Mouse (Mus musculus) heart, embryonic 16.5 days (tissue): ENCODE measurements at regions not wholly inside any gene's neighbourhood (a gene's known extent, or its start where the extent isn't known, plus 50 kb on each side); places are given as distances from the start of the nearest gene placed in this dataset.

Source experiments
- ATAC-seq: fragments of 200-750 bp; cut with Nextera tagmentation; replicated peaks from 2 replicates; pipeline ENCODE4 v1.8.0; 2017; ENCODE audit warnings: moderate number of reproducible peaks; ENCODE audit not compliant: insufficient read depth, low FRiP score; ENCODE audit errors: extremely low read depth
- H3K27ac ChIP-seq: fragments of 300-500 bp; sonication (generic); 2 replicates; pipeline ENCODE4 v1.5.1; 2014; ENCODE audit warnings: mild to moderate bottlenecking, low read length, control low read depth, moderate library complexity
- H3K27me3 ChIP-seq: fragments of 300-500 bp; sonication (generic); 2 replicates; pipeline ENCODE4 v1.6.1; 2014; ENCODE audit warnings: low read length, mixed read lengths; ENCODE audit not compliant: control insufficient read depth, insufficient read depth
- H3K36me3 ChIP-seq: fragments of 300-500 bp; sonication (generic); 2 replicates; pipeline ENCODE4 v1.6.1; 2014; ENCODE audit not compliant: control insufficient read depth, insufficient read depth
- H3K4me1 ChIP-seq: fragments of 300-500 bp; sonication (generic); 2 replicates; pipeline ENCODE4 v1.6.1; 2014; ENCODE audit warnings: low read length, mixed read lengths; ENCODE audit not compliant: control insufficient read depth, insufficient read depth
- H3K4me2 ChIP-seq: fragments of 300-500 bp; sonication (generic); 2 replicates; pipeline ENCODE4 v1.6.1; 2014; ENCODE audit warnings: low read depth, mild to moderate bottlenecking, control low read depth, low read length
- H3K4me3 ChIP-seq: fragments of 300-500 bp; sonication (generic); 2 replicates; pipeline ENCODE4 v1.5.1; 2014; ENCODE audit warnings: mild to moderate bottlenecking, control low read depth, low read length
- H3K9ac ChIP-seq: fragments of 300-500 bp; sonication (generic); 2 replicates; pipeline ENCODE4 v1.6.1; 2014; ENCODE audit warnings: low read length, control low read depth
- H3K9me3 ChIP-seq: fragments of 300-500 bp; sonication (generic); replicated peaks from 2 replicates; pipeline ENCODE4 v1.6.1; 2016; ENCODE audit warnings: low read length; ENCODE audit not compliant: control insufficient read depth
- WGBS: fragments of 180-500 bp; shearing (Covaris S2); extraction: QIAGEN DNeasy Blood & Tissue Kit; methylation state at CpG from one replicate; pipeline ENCODE4 v1.1.7; 2014; 5-methylcytosine and 5-hydroxymethylcytosine counted together

- Histone ChIP-seq H3K4me1 (no peaks in the 10 kb centered on the region), H3K4me2 (no peak overlapping the region), H3K9me3 (no peaks in the 10 kb centered on the region), H3K4me3 (no peak overlapping the region), H3K27me3 (no peaks in the 10 kb centered on the region), H3K9ac (no peak overlapping the region), H3K27ac (no peak overlapping the region), H3K36me3 (no peaks in the 10 kb centered on the region)
- 84% methylated on average over 4 of the region's 4 CpGs for WGBS
- ATAC-seq: no peak
These were observed 184.4 kb upstream of the Ccn2 start for GRCm38 (mm10) chr10:24410885-24411284.

GRCm38 (mm10) chr10:24422498-24423160, 172.6 kb upstream of the Ccn2 start:
- no peaks in the 10 kb centered on the region for H3K36me3 ChIP-seq
- H3K4me2 ChIP-seq: no peak overlapping the region
- no peak overlapping the region for H3K4me3 ChIP-seq
- no peaks in the 10 kb centered on the region for H3K4me1 ChIP-seq
- WGBS: 42% methylated on average over 4 of the region's 4 CpGs
- no peak overlapping the region for H3K9ac ChIP-seq
- ATAC-seq: no peak
- H3K9me3 ChIP-seq: no peaks in the 10 kb centered on the region
- no peaks in the 10 kb centered on the region for H3K27me3 ChIP-seq
- H3K27ac ChIP-seq: no peak overlapping the region

- Histone ChIP-seq H3K4me1 (no peaks in the 10 kb centered on the region), H3K36me3 (no peaks in the 10 kb centered on the region), H3K27me3 (no peaks in the 10 kb centered on the region), H3K9ac (no peak overlapping the region), H3K4me2 (no peak overlapping the region), H3K27ac (no peak overlapping the region), H3K4me3 (no peak overlapping the region), H3K9me3 (peaks cover 2% of the 10 kb centered on the region; the same call in 1 of the 2 replicates)
- ATAC-seq: no peak
These were observed 161.4 kb upstream of the Ccn2 start for GRCm38 (mm10) chr10:24433737-24434367.

GRCm38 (mm10) chr10:24437177-24437576, 158.1 kb upstream of the Ccn2 start:
- ATAC-seq: no peak
- Histone ChIP-seq H3K36me3 (no peaks in the 10 kb centered on the region), H3K4me1 (no peaks in the 10 kb centered on the region), H3K27me3 (no peaks in the 10 kb centered on the region), H3K9me3 (no peaks in the 10 kb centered on the region), H3K4me2 (no peak overlapping the region), H3K4me3 (no peak overlapping the region), H3K27ac (no peak overlapping the region), H3K9ac (no peak overlapping the region)
- WGBS: 60% methylated on average over 2 of the region's 2 CpGs

GRCm38 (mm10) chr10:24444572-24444971, 150.7 kb upstream of the Ccn2 start:
- Histone ChIP-seq H3K9ac (no peak overlapping the region), H3K9me3 (no peaks in the 10 kb centered on the region), H3K27me3 (no peaks in the 10 kb centered on the region), H3K27ac (peak overlapping the region; percentile 49), H3K4me1 (peaks cover 38% of the 10 kb centered on the region), H3K4me3 (no peak overlapping the region), H3K4me2 (no peak overlapping the region), H3K36me3 (no peaks in the 10 kb centered on the region)
- no peak for ATAC-seq
- 26% methylated on average over 1 of the region's 1 CpGs for WGBS

- no peak overlapping the region for H3K4me3 ChIP-seq
- WGBS: 65% methylated on average over 6 of the region's 6 CpGs
- peak overlapping the region; percentile 49 for H3K27ac ChIP-seq
- H3K27me3 ChIP-seq: no peaks in the 10 kb centered on the region
- ATAC-seq: no peak
- H3K4me2 ChIP-seq: no peak overlapping the region
- H3K36me3 ChIP-seq: no peaks in the 10 kb centered on the region
- H3K9me3 ChIP-seq: 0 out of 2 replicates have a peak, but pooled peaks cover 3% of the 10 kb centered on the region
- no peak overlapping the region for H3K9ac ChIP-seq
- peaks cover 38% of the 10 kb centered on the region for H3K4me1 ChIP-seq
These were observed 150.2 kb upstream of the Ccn2 start for GRCm38 (mm10) chr10:24445036-24445435.

GRCm38 (mm10) chr10:24446168-24446567, 149.1 kb upstream of the Ccn2 start:
- 0 out of 2 replicates have a peak, but pooled peaks cover 3% of the 10 kb centered on the region for H3K9me3 ChIP-seq
- H3K36me3 ChIP-seq: no peaks in the 10 kb centered on the region
- no peak overlapping the region for H3K4me3 ChIP-seq
- no peak overlapping the region for H3K9ac ChIP-seq
- WGBS: 19% methylated on average over 8 of the region's 8 CpGs
- H3K4me1 ChIP-seq: peaks cover 38% of the 10 kb centered on the region
- H3K4me2 ChIP-seq: peak overlapping the region; percentile 38; the same call in 1 of the 2 replicates
- H3K27ac ChIP-seq: peak overlapping the region; percentile 49
- peak; percentile 79 for ATAC-seq
- H3K27me3 ChIP-seq: no peaks in the 10 kb centered on the region

- Histone ChIP-seq H3K9ac (no peak overlapping the region), H3K4me1 (peaks cover 38% of the 10 kb centered on the region), H3K4me3 (no peak overlapping the region), H3K27me3 (no peaks in the 10 kb centered on the region), H3K4me2 (no peak overlapping the region), H3K27ac (peak overlapping the region; percentile 78), H3K36me3 (no peaks in the 10 kb centered on the region), H3K9me3 (0 out of 2 replicates have a peak, but pooled peaks cover 3% of the 10 kb centered on the region)
- WGBS: 41% methylated on average over 6 of the region's 6 CpGs
- ATAC-seq: peak; percentile 43
These were observed 148.1 kb upstream of the Ccn2 start for GRCm38 (mm10) chr10:24447135-24447534.

GRCm38 (mm10) chr10:24448001-24448561, 147.2 kb upstream of the Ccn2 start:
- H3K9me3 ChIP-seq: 0 out of 2 replicates have a peak, but pooled peaks cover 3% of the 10 kb centered on the region
- H3K4me3 ChIP-seq: no peak overlapping the region
- no peak overlapping the region for H3K9ac ChIP-seq
- no peaks in the 10 kb centered on the region for H3K27me3 ChIP-seq
- 41% methylated on average over 9 of the region's 9 CpGs for WGBS
- peak; percentile 21; the same call in 1 of the 2 replicates for ATAC-seq
- no peak overlapping the region for H3K4me2 ChIP-seq
- H3K4me1 ChIP-seq: peaks cover 38% of the 10 kb centered on the region
- peak overlapping the region; percentile 78 for H3K27ac ChIP-seq
- H3K36me3 ChIP-seq: no peaks in the 10 kb centered on the region
